Mouse (Mus musculus) kidney, adult 2 months (tissue): Measurements from ENCODE around the gene Atg4c. TPM values are rescaled to one million over a fixed set of nuclear protein-coding genes. Genes with fewer than 3 reads are reported as not detected.

Experiments
- DNase-seq: peaks from one replicate; pipeline ENCODE4 v3.0.0; 2021
- H3K27ac ChIP-seq: fragments of 200-500 bp; 2 replicates; pipeline ENCODE4 v1.5.1; 2012; ENCODE audit warnings: low read depth, low read length, control low read depth, inconsistent platforms; ENCODE audit not compliant: insufficient read depth
- H3K27me3 ChIP-seq: fragments of 200-500 bp; replicated peaks from 2 replicates; pipeline ENCODE4 v1.6.1; 2012; ENCODE audit warnings: mild to moderate bottlenecking, moderate library complexity, low read length, inconsistent platforms; ENCODE audit not compliant: control insufficient read depth, insufficient read depth
- H3K36me3 ChIP-seq: fragments of 200-500 bp; 2 replicates; pipeline ENCODE4 v1.6.1; 2012; ENCODE audit warnings: mild to moderate bottlenecking, moderate library complexity, low read length, inconsistent platforms; ENCODE audit not compliant: control insufficient read depth, insufficient read depth
- H3K4me1 ChIP-seq: fragments of 200-500 bp; 2 replicates; pipeline ENCODE4 v1.6.1; 2011; ENCODE audit warnings: low read length; ENCODE audit not compliant: control insufficient read depth, insufficient read depth
- H3K4me3 ChIP-seq: fragments of 200-500 bp; 2 replicates; pipeline ENCODE4 v1.5.1; 2011; ENCODE audit warnings: mild to moderate bottlenecking, low read depth, low read length, control low read depth; ENCODE audit not compliant: insufficient read depth
- CTCF ChIP-seq: fragments of 200-500 bp; conservative IDR thresholded peaks from 2 replicates; pipeline ENCODE4 v1.5.1; 2011; ENCODE audit warnings: low read depth, mild to moderate bottlenecking, control low read depth, low read length, moderate library complexity, mixed read lengths; ENCODE audit not compliant: insufficient read depth, insufficient read length
- POLR2A ChIP-seq: fragments of 200-500 bp; IDR thresholded peaks from one replicate; pipeline ENCODE4 v1.6.1; 2011; ENCODE audit warnings: low read depth, low read length, control low read depth
- WGBS: fragments of 180-500 bp; shearing (Covaris S2); methylation state at CpG from one replicate; pipeline ENCODE4 v1.1.7; 2018; 5-methylcytosine and 5-hydroxymethylcytosine counted together
- polyA plus RNA-seq: library from polyadenylated mRNA; depleted of rRNA; stranded (reverse); fragments of >200 nt; gene quantifications from 2 replicates; pipeline ENCODE4 v1.2.3, GENCODE M21; 2012

The Atg4c gene
- polyA plus RNA-seq, 1 experiment: 5.4 TPM

GRCm38 (mm10) chr4:99205773-99206172 is 12.0 kb downstream of the Atg4c start:
- H3K36me3 ChIP-seq: no peaks in the 10 kb centered on the region
- no peak overlapping the region for H3K27ac ChIP-seq
- no peak for DNase-seq
- no peak overlapping the region for H3K4me3 ChIP-seq
- H3K27me3 ChIP-seq: no peaks in the 10 kb centered on the region
- TF ChIP-seq CTCF (no peak), POLR2A (no peak)
- H3K4me1 ChIP-seq: no peaks in the 10 kb centered on the region
- WGBS: 71% methylated on average over 6 of the region's 6 CpGs

GRCm38 (mm10) chr4:99206356-99206755 is 12.6 kb downstream of the Atg4c start:
- no peak for DNase-seq
- Histone ChIP-seq H3K4me3 (no peak overlapping the region), H3K4me1 (no peaks in the 10 kb centered on the region), H3K27me3 (no peaks in the 10 kb centered on the region), H3K36me3 (no peaks in the 10 kb centered on the region), H3K27ac (no peak overlapping the region)
- TF ChIP-seq CTCF: no peak
- TF ChIP-seq POLR2A: no peak
- 57% methylated on average over 3 of the region's 3 CpGs for WGBS

- WGBS: 94% methylated on average over 9 of the region's 9 CpGs
- Histone ChIP-seq H3K4me1 (no peaks in the 10 kb centered on the region), H3K4me3 (no peak overlapping the region), H3K27me3 (no peaks in the 10 kb centered on the region), H3K36me3 (no peaks in the 10 kb centered on the region; the same call in 1 of the 2 replicates), H3K27ac (no peak overlapping the region)
- DNase-seq: no peak
- TF ChIP-seq CTCF (no peak), POLR2A (no peak)
Measured at GRCm38 (mm10) chr4:99210087-99210486, 16.4 kb downstream of the Atg4c start.

GRCm38 (mm10) chr4:99211606-99212005 is 17.9 kb downstream of the Atg4c start:
- H3K4me1 ChIP-seq: no peaks in the 10 kb centered on the region
- no peak overlapping the region for H3K4me3 ChIP-seq
- WGBS: 50% methylated on average over 8 of the region's 8 CpGs
- no peak for DNase-seq
- H3K27ac ChIP-seq: no peak overlapping the region
- H3K36me3 ChIP-seq: no peaks in the 10 kb centered on the region; the same call in 1 of the 2 replicates
- TF ChIP-seq POLR2A: no peak
- no peak for TF ChIP-seq CTCF
- H3K27me3 ChIP-seq: no peaks in the 10 kb centered on the region

GRCm38 (mm10) chr4:99213123-99213522 is 19.4 kb downstream of the Atg4c start:
- Histone ChIP-seq H3K27me3 (no peaks in the 10 kb centered on the region), H3K4me3 (no peak overlapping the region), H3K36me3 (peaks cover 2% of the 10 kb centered on the region), H3K4me1 (no peaks in the 10 kb centered on the region), H3K27ac (no peak overlapping the region)
- TF ChIP-seq CTCF (no peak), POLR2A (no peak)
- DNase-seq: no peak
- WGBS: 74% methylated on average over 4 of the region's 4 CpGs

- WGBS: 92% methylated on average over 8 of the region's 8 CpGs
- H3K27ac ChIP-seq: no peak overlapping the region
- DNase-seq: no peak
- H3K27me3 ChIP-seq: no peaks in the 10 kb centered on the region
- H3K36me3 ChIP-seq: peaks cover 5% of the 10 kb centered on the region; the same call in 1 of the 2 replicates
- H3K4me3 ChIP-seq: no peak overlapping the region
- TF ChIP-seq POLR2A (no peak), CTCF (no peak)
- H3K4me1 ChIP-seq: no peaks in the 10 kb centered on the region
Measured at GRCm38 (mm10) chr4:99222221-99222620, 28.5 kb downstream of the Atg4c start.

- Histone ChIP-seq H3K4me3 (no peak overlapping the region), H3K4me1 (no peaks in the 10 kb centered on the region), H3K27me3 (no peaks in the 10 kb centered on the region), H3K36me3 (0 out of 2 replicates have a peak, but pooled peaks cover 3% of the 10 kb centered on the region), H3K27ac (no peak overlapping the region)
- WGBS: 94% methylated on average over 2 of the region's 2 CpGs
- TF ChIP-seq POLR2A: no peak
- TF ChIP-seq CTCF: no peak
- DNase-seq: no peak
Measured at GRCm38 (mm10) chr4:99224790-99225189, 31.1 kb downstream of the Atg4c start.

- WGBS: 61% methylated on average over 6 of the region's 6 CpGs
- no peak overlapping the region for H3K27ac ChIP-seq
- DNase-seq: no peak
- no peak for TF ChIP-seq CTCF
- no peak for TF ChIP-seq POLR2A
- 0 out of 2 replicates have a peak, but pooled peaks cover 3% of the 10 kb centered on the region for H3K36me3 ChIP-seq
- no peaks in the 10 kb centered on the region for H3K4me1 ChIP-seq
- no peak overlapping the region for H3K4me3 ChIP-seq
- no peaks in the 10 kb centered on the region for H3K27me3 ChIP-seq
Measured at GRCm38 (mm10) chr4:99227226-99227625, 33.5 kb downstream of the Atg4c start.
